Mouse (Mus musculus) cortical plate, adult 2 months (tissue): ENCODE measurements around the gene Mri1. TPM values are rescaled to one million over a fixed set of nuclear protein-coding genes. Genes with fewer than 3 reads are reported as not detected.

Source experiments
- H3K27ac ChIP-seq: fragments of 200-500 bp; 2 replicates; pipeline ENCODE4 v1.5.1; 2012; ENCODE audit warnings: low read length, control low read depth, inconsistent platforms; ENCODE audit not compliant: insufficient read depth
- H3K4me1 ChIP-seq: fragments of 200-500 bp; 2 replicates; pipeline ENCODE4 v1.6.1; 2011; ENCODE audit warnings: low read length; ENCODE audit not compliant: control insufficient read depth, insufficient read depth
- H3K4me3 ChIP-seq: fragments of 200-500 bp; 2 replicates; pipeline ENCODE4 v1.5.1; 2011; ENCODE audit warnings: mild to moderate bottlenecking, low read length, control low read depth; ENCODE audit not compliant: insufficient read depth
- CTCF ChIP-seq: fragments of 200-500 bp; IDR thresholded peaks from 2 replicates; pipeline ENCODE4 v1.5.1; 2011; ENCODE audit warnings: mild to moderate bottlenecking, control low read depth, low read length; ENCODE audit not compliant: insufficient read depth; ENCODE audit errors: extremely low read depth
- POLR2A ChIP-seq: fragments of 200-500 bp; IDR thresholded peaks from 2 replicates; pipeline ENCODE4 v1.6.1; 2011; ENCODE audit warnings: mild to moderate bottlenecking, low read length, control low read depth; ENCODE audit not compliant: insufficient read depth; ENCODE audit errors: extremely low read depth
- polyA plus RNA-seq: library from polyadenylated mRNA; depleted of rRNA; stranded (reverse); fragments of >200 nt; gene quantifications from 2 replicates; pipeline ENCODE4 v1.2.3, GENCODE M21; 2012

Gene Mri1
- polyA plus RNA-seq, 1 experiment, result 25.0 TPM

- TF ChIP-seq POLR2A, result no peak
- no peak for TF ChIP-seq CTCF
- H3K27ac ChIP-seq, result no peak overlapping the region
- H3K4me1 ChIP-seq, result peaks cover 4% of the 10 kb centered on the region; the same call in 1 of the 2 replicates
- no peak overlapping the region for H3K4me3 ChIP-seq
Observed at GRCm38 (mm10) chr8:84273968-84274367, 16.8 kb upstream of the Mri1 start.

GRCm38 (mm10) chr8:84272302-84272701 is 15.2 kb upstream of the Mri1 start:
- no peak overlapping the region for H3K4me3 ChIP-seq
- TF ChIP-seq CTCF, result no peak
- TF ChIP-seq POLR2A, result no peak
- peaks cover 4% of the 10 kb centered on the region; the same call in 1 of the 2 replicates for H3K4me1 ChIP-seq
- no peak overlapping the region for H3K27ac ChIP-seq

GRCm38 (mm10) chr8:84269950-84270773 is 13.0 kb upstream of the Mri1 start, which contains the start of gene Ccdc130:
Gene Ccdc130, minus strand, starts transcription at chr8:84270380.
- TF ChIP-seq CTCF (no peak), POLR2A (peak; percentile 90; the same call in 1 of the 2 replicates)
- Histone ChIP-seq H3K27ac (peak within 1 kb of the TSS; percentile 73), H3K4me1 (peaks cover 4% of the 10 kb centered on the region; the same call in 1 of the 2 replicates), H3K4me3 (peak within 1 kb of the TSS; percentile 81)

GRCm38 (mm10) chr8:84261098-84261497 is 4.0 kb upstream of the Mri1 start:
- Histone ChIP-seq H3K4me1 (peaks cover 3% of the 10 kb centered on the region), H3K27ac (no peak overlapping the region), H3K4me3 (no peak overlapping the region)
- no peak for TF ChIP-seq POLR2A
- no peak for TF ChIP-seq CTCF

GRCm38 (mm10) chr8:84256458-84256821 is 686 bp downstream of the Mri1 start:
- peaks cover 4% of the 10 kb centered on the region for H3K4me1 ChIP-seq
- no peak for TF ChIP-seq CTCF
- TF ChIP-seq POLR2A, result no peak

GRCm38 (mm10) chr8:84255858-84256257 is 1.3 kb downstream of the Mri1 start:
- no peak overlapping the region for H3K27ac ChIP-seq

More at GRCm38 (mm10) chr8:84256458-84256821, 686 bp downstream of the Mri1 start:
- Histone ChIP-seq H3K4me3 (peak overlapping the region; percentile 58), H3K27ac (peak overlapping the region; percentile 69)

GRCm38 (mm10) chr8:84249257-84250170 is 7.6 kb downstream of the Mri1 start, which contains the start of gene D8Ertd738e:
Gene D8Ertd738e, minus strand, starts transcription at chr8:84249719.
- H3K27ac ChIP-seq, result no peak within 1 kb of the TSS
- peak within 1 kb of the TSS; percentile 77 for H3K4me3 ChIP-seq
- TF ChIP-seq CTCF, result no peak
- peak; percentile 95 for TF ChIP-seq POLR2A
- H3K4me1 ChIP-seq, result no peaks in the 10 kb centered on the region

More at GRCm38 (mm10) chr8:84255858-84256257, 1.3 kb downstream of the Mri1 start:
- TF ChIP-seq POLR2A, result no peak
- TF ChIP-seq CTCF, result no peak
- peaks cover 4% of the 10 kb centered on the region for H3K4me1 ChIP-seq
- peak overlapping the region; percentile 58 for H3K4me3 ChIP-seq

GRCm38 (mm10) chr8:84241821-84242220 is 15.3 kb downstream of the Mri1 start:
- Histone ChIP-seq H3K4me3 (no peak overlapping the region), H3K4me1 (no peaks in the 10 kb centered on the region), H3K27ac (no peak overlapping the region)
- no peak for TF ChIP-seq CTCF
- no peak for TF ChIP-seq POLR2A

GRCm38 (mm10) chr8:84241167-84241566 is 16.0 kb downstream of the Mri1 start:
- TF ChIP-seq POLR2A, result no peak
- no peak for TF ChIP-seq CTCF
- Histone ChIP-seq H3K4me1 (no peaks in the 10 kb centered on the region), H3K27ac (no peak overlapping the region), H3K4me3 (no peak overlapping the region)
